Mouse (Mus musculus): Measurements from ENCODE around the gene Glrx3.
"Not testable (repeated sequence)": the region's sequence is repeated elsewhere in the genome, so short reads cannot be mapped to it uniquely, and the experiment has no call there.

Gene Glrx3

DNA sequence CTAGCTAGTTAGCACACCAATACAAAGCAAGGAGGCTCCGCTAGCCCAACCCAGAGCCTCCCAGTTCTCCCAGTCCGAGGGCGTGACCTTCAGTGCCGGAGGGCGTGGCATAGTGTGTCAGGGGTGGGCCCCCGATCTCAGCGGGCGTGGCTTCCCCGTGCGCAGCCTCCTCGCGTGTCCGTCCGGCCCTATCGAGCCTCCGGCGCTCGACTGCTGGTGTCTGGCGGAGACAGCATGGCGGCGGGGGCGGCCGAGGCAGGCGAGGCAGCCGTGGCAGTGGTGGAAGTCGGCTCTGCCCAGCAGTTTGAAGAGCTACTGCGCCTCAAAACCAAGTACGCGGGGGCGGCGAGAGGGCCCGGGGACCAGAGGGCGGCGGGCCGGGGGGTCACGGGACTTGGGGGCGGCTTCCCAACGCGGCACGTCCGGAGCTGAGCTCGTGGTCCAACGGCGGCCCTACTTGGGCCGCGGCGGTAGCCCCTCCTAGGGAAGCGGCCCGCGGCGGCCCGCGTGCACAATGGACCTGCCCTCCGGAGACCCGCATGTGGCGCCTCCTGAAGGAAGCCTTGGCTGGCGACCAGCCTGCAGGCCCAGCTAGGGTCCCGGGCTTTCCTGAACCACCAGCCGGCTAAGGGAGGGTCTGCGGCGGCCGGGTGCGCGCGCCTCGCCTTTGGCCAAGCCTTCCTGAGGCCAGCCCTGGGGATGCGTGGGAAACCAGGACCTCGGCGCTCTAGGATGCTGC, at the start of gene Glrx3:
TSS of gene Glrx3 (plus strand) at position 175 of the 739 bp plus-strand sequence.
- peak; percentile 97 for DNase-seq (ENCODE audit: low spot score)

DNA sequence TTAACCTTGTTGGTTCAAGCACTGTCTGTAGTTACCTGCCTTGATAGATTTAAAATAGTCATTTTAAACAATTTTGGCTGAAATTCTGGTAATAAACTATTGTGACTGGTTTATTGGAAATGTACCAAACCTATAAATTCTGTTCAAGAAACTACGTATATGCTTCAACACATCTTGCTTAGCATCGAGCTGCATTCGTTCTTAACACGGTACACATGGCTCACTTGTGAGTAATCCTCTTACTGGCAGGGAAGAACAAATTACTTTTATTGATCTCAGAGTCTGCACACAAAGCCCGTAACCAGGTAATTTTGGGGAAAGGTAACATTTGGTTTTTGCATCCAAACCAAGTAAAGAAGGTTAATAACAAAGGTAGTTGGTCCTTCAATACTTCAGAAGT, 49.6 kb upstream of the Glrx3 start:
- DNase-seq (ENCODE audit: low spot score): no peak

DNA sequence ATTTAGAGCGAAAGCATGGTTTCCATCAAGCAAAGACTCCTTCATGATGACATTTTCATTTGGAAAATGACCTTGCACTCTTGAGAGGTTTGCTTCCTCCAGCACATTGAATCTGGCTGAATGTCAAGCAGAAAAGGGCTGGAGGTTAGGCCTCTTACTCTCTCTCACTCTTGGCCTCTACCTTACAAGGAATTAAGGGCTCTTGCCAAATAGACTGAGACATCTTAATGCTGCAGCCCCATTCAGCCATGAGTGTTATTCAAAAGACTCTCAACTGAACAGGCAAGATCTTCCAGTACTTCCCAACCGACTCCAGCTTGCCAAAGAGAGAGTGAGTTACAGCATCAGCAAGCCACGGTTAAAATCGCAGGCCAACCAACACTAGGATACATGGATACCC, 42.0 kb upstream of the Glrx3 start:
- no peak for DNase-seq (ENCODE audit: low spot score)

DNA sequence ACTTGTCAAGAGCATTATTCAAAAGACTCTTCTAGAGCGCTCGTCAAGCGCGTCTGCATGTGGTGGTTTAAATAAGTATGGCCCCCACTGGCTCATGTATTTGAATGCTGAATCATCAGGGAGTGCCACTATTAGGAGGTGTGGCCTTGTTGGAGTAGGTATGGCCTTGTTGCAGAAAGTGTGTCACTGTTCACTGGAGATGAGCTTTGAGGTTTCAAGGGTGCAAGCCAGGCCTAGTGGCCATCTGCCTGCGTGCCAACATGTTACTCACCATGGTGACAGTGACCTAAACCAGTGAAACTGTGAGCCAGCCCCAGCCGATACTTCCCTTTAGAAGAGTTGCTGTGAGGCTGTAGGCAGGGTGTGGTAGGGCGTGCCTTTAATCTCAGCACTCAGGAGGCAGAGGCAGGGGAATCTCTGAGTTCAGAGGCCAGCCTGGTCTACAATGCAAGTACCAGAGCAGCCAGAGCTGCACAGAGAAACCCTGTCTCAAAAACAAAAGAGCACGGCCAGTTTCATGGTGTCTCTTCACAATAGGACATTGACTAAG, 40.0 kb upstream of the Glrx3 start:
- DNase-seq (ENCODE audit: low spot score): no peak

DNA sequence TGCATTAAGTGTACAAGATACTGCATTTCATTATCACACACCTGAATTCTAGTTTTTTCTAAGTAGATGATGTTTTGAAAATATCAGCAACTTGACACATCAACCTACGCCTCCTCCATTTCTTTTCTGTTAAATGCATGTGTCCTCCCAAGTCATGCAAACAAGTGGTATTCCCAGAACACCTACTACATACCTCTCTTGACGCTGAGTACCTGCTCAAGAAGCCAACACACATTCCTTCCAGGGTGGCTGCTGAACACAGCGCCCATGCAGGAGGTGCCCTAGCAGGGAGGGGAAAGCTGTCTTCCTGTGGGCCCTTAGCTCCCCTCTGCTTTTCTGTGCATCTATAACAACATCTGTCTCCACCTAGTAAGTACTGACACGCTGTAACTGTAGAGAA, 38.4 kb upstream of the Glrx3 start:
- DNase-seq (ENCODE audit: low spot score): no peak

DNA sequence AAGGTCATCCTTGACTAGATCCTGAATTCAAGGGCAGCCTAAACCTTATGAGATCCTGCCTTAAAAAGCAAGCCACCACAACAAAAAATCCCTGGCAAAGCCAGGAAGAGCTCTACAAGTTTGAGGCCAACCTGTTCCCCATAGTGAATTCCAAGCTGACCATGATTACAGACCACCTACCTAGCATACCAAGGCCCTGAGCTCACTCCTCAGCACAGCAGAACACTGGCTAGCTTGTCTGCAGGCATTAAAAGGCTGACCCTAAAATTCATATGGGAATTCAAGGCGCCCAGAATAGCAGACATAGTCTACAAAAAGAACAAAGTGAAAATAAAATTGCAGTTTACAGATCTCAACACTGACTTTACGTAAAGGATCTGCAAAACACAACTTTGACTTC, 33.3 kb upstream of the Glrx3 start:
- no peak for DNase-seq (ENCODE audit: low spot score)

DNA sequence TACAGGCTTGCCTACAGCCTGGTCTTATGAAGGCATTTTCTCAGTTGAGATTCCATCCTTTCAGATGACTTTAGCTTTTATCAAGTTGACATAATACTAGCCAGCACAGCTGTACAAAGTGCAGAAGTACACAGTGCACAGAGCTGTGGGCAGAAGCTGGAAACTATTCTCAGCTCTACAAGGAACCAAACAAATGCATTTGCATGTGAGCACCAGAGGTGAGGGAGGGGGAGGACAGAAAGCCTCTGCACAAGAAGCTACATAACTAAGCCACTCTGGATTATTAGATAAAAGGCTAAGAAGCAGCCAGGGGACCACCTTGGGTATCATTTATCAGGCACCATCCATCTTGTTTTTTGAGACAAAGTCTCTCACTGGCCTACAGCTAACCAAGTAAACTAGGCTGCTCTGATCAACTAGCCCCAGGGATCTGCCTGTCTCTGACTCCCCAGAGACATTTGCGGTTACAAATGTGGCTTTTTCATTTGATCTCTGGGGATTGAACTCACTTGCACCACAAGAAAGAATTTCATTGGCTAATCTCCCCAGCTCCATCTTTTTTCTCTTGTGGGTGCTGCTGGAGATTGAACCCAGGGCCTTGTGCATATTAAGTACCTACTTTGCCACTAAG, 29.9 kb upstream of the Glrx3 start:
- DNase-seq (ENCODE audit: low spot score): no peak

DNA sequence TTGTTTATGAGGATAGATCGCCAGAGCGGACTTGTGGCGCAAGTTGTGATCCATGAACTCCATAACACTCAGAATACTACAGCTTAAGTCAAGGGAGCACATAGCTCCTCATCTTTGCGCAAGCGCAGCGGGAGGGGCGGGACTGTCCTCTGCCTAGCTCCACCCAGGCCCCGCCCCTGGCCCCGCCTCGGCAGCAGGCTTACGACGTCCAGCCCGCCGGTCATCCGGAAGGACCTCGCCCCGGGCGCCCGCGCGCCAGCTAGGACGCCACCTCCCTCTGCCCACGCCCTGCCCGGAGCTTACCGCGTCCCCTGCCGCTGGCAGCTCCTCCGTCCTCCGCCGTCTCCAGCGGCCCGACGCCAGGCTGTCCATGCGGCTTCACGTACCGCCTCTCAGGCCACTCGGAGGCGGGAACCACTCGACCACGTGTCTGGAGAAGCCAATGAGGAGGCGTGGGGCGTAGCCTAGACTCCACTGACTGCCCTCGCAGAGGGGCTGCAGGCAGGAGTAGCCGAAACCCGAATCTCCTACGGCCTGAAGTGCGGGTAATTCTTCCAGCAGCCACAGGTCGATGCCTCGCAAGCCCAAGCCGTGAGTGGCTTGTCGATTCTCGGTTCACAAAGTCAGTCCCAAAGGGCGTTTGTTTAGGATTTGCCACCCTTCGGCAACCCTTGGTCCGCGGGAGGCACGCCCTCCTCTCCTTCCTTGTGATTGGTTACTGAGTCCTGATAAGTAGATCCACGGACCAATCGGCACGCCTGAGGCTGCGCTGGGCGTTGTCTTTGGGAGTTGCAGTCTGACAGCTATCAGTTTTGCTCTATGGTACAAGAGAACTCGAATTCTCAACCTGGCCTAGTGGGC, 26.8 kb upstream of the Glrx3 start, which contains the start of gene 9430038I01Rik:
TSS of gene 9430038I01Rik (minus strand) at position 426 of the 861 bp plus-strand sequence.
- peak; percentile 97 for DNase-seq (ENCODE audit: low spot score)

DNA sequence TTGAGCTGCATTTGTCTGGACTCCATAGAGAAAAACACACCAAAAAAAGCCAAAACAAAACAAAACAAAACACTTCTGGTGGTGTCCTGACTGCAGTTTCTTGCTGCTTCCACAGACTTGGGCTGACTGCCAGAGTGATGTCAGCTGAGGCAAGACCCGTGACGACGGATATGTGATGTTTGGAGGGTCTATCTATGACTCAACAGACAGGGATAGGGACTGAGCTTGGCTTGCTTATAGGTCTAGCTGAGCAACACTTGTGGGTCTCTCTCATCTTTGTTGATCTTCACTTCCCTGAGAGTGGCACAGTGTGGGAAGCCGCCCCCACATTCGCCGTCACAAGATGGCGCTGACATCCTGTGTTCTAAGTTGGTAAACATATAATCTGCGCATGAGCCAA, 22.7 kb upstream of the Glrx3 start:
- no peak for DNase-seq (ENCODE audit: low spot score)

DNA sequence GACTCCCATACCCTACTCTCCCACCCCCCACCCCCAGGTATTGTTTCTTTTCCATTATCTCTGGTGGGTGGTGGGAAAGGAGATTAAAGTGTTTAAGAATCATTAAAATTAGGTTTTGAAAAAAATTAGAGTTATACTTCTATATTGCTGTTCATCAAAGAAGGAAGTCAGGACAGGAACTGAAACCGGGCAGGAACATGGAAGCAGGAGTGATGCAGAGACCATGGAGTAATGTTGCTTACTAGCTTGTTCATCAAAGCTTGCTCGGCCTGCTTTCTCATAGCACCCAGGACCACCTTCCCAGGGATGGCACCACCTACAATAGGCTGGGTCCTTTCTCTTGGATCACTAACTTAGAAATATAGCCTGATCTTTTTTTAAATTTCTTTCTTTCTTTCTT, 16.9 kb upstream of the Glrx3 start:
- DNase-seq (ENCODE audit: low spot score): no peak

DNA sequence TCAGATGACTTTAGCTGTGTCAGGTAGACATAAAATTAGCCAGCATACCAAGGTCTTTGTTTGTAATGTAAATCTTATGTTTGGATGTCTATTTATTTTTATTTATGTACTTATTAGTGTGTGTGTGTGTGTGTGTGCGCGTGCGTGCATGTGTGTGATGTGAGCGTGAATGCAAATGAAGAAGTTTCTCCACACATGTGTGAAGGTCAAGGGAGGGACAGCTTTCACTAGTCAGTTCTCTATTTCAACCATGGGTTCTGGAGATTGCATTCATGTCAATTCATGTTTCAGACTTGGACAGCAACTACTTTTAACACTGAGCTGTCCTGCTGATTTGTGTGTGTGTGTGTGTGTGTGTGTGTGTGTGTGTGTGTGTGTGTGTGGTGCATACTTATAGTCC, 16.2 kb upstream of the Glrx3 start:
- no peak for DNase-seq (ENCODE audit: low spot score)

DNA sequence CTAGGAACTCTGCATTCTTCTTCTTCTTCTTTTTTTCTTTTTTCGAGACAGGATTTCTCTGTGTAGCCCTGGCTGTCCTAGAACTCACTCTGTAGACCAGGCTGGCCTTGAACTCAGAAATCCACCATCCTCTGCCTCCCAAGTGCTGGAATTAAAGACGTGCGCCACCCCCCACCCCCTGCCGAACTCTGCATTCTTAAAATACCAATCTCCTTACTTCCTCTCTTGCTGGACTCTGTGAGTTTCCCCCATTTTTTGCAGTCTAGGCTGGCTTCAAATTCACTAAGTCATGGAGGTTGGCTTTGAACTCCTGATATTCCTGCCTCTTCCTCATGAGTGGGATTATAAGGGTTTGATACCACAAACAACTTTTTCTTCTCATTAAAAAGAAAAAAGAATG, 10.7 kb upstream of the Glrx3 start:
- DNase-seq (ENCODE audit: low spot score): no peak

DNA sequence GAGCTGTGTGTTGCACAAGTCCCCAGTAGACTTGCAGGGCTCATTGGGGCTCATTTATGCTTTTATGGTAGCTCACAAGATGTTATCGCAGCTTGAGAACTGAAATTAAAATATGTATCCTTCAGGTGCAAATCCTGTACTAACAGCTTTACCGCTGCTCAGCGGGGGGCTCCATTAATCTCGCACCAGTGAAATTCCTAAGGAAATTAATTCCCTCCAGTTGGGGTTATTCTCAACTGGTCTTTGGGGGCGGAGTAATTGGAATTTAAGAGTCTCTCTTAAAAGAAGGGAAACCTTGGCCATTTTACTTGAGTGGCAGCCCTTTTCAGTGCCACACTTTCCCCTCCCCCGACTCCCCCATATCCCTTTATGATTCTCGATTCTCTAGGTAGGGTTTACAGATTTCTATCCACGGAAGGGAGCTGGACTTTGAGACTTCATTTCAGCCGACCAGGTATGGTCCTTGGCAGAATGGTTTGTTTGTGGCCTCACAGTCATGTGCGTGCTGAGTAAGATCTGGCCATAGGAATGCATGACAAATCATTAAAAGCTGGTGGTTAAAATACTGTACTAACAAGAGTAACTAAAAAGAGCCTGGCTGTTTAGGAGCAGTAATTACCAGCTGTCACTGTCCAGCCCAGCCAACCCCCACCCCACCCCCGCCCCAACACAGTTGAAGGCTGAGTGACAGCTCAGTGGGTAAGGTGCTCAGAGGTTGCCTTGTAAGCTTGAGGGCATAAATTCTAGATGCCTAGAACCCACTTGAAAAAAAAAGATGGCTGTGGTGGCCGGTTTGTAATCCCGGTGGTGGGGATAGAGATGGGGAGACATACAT, 5.4 kb upstream of the Glrx3 start:
- no peak for DNase-seq (ENCODE audit: low spot score)

DNA sequence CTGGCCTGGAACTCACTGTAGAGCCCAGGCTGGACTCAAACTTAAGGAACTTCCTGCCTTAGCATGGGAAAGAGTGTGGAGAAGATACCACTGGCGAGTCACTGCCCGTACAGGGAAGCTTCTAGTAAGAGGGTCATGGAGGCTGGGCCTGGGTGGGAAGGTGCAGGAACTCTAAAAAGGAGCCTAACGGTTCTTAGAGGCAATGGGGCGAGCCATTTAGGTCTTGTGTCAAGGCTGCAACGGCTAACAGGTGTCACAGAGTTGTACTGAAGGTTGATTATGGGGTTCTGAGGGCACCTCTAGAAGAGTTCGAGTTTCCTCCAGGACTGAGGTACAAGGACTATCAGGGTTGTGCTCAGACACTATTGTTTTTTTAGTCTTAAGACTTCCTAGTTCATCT, 513 bp upstream of the Glrx3 start:
- no peak for DNase-seq (ENCODE audit: low spot score)

DNA sequence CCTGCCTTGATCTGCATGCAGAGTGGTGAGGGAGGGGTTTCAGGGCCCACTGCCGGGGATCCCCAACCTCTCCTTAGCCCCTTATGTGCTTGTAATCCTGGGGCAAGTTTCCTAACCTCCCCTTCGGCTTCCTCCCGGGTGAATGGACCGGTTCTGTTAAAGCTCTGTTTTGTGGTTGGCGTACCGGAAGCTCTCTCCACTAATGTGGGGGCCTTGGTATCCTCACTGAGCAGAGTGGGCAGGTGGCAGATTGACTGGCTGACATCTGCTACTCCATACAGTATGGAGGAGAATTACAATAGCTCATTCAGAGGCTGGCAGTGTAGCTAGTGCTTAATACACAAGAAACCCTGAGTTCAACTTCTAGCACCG, 751 bp downstream of the Glrx3 start:
- DNase-seq (ENCODE audit: low spot score): no peak

DNA sequence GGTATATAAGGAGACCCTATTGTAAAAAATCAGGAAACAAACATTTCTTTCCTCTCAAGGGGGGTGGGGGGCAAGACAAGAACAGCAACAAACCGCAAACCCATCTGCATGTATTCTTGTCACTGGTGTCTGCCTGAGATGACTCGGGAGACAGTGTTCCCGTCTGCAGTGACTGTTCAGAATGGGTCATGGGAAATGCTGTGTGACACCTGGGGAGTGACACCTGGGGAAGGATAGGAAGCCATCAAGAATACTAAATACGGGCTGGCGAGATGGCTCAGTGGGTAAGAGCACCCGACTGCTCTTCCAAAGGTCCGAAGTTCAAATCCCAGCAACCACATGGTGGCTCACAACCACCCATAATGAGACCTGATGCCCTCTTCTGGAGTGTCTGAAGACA, 1.5 kb downstream of the Glrx3 start:
- not testable (repeated sequence) for DNase-seq (ENCODE audit: low spot score)

DNA sequence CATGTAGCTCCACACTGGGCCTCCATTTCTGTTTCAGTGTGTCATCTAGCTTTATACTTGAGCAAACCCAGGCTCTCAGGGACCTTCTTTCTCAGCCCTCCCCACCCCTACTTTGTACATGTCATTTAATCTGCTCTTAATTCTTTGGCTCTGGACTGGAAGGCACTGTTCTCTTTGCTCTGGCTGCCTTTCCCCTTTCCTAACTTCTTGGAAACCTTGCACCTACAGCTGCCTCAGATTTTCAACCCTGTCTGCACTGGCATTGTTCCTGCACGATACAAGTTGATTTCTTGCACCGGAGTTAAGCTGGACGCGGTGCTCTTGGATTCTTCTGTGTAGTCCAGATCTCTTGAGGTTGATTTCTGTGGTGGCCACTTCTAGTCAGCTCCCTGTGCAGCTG, 5.5 kb downstream of the Glrx3 start:
- no peak for DNase-seq (ENCODE audit: low spot score)

DNA sequence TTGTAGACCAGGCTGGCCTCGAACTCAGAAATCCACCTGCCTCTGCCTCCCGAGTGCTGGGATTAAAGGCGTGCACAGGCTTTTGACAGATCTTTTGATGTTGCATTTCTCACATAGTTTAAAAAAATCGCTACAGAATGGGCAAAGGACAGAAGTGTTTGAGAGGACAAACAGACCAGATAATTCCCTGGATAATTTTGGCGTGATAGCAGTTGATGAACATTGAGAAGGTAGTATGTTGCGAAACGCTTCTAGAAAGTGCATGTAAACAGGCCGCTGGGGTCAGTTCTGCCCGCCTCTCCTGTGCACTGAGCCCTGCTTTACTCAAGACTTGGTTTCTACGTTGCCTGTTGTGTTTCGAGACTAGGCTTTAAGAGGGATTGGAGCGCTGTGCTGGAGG, 7.9 kb downstream of the Glrx3 start:
- no peak for DNase-seq (ENCODE audit: low spot score)

DNA sequence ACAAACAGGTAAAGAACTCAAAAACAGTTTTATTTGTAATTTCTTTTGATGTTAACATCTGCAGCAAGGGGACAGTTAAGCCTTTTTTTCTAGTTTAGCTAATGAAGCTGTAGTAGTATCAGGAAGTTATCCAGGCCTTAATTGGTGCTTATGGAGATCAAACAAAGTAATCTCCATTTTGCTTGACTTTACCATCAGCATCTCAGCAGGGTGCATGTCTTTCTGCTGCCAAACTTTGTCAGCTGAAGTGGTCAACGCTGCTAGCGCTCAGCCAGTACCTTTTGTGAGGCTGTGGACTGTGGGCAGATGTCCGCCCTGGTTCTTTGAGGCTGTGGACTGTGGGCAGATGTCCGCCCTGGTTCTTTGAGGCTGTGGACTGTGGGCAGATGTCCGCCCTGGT, 24.0 kb downstream of the Glrx3 start:
- no peak for DNase-seq (ENCODE audit: low spot score)

DNA sequence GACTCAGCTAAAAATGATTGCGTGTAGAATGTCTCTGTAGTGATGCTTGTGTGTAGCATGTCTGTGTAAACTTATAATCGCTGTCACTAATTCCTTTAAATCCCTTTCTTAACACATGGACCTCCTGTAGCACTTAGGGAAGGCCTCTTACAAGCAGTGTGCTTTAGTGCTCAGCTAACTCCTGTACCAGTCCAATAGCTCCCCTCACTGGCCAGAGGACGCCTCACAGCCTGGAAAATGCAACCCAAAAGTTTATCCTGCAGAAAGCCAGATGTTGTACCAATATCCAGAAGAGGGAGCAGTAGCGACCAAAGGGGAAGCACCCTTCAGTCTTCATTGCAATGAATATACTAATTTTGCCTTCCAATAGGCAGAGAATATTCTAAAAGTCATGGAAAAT, 30.8 kb downstream of the Glrx3 start:
- DNase-seq (ENCODE audit: low spot score): peak; percentile 24

DNA sequence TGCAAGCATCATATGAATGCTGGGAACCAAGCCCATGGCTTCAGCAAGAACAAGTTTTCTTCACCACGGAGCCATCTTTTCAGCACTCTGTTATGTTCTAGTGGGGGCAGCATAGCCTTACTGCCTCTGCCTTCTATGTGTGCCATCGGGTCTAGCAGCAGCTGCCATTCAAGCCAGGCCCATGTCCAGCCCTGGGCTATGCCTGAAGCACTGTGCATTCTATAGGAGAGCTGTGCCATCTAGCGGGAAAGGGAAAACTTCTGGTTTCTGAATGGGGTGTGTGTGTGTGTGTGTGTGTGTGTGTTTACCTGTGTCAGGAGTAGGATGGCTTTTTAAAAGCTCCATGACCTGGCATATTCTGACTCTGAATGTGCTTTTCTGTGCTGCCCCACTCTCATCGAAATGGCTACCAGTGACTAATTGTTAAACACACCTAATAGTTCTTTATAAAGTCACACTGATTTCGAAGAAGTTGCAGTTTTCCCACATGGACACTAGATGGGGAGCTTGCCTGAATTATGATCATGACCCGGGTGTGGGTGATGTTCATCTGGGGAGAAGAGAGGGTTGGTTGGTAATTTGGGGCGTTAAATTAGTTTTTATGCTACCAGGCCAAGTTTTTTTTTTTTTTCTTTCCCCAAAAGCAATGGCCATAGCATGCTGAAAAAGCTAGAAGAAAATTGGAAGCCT, 34.2 kb downstream of the Glrx3 start:
- DNase-seq (ENCODE audit: low spot score): no peak

All from ovary, postnatal 36 days (tissue).